Mouse (Mus musculus) heart, adult 2 months (tissue): ENCODE measurements around the gene Mrfap1.

Experiments
- CTCF ChIP-seq: fragments of 200-600 bp; IDR thresholded peaks from 2 replicates; pipeline ENCODE4 v1.8.1; 2022; ENCODE audit warnings: antibody characterized with exemption, mild to moderate bottlenecking, moderate library complexity
- EP300 ChIP-seq: fragments of 200-500 bp; IDR thresholded peaks from 2 replicates; pipeline ENCODE4 v1.6.1; 2011; ENCODE audit warnings: low read depth, low read length, control low read depth; ENCODE audit not compliant: insufficient read depth
- POLR2A ChIP-seq: fragments of 200-500 bp; IDR thresholded peaks from 2 replicates; pipeline ENCODE4 v1.6.1; 2011; ENCODE audit warnings: mild to moderate bottlenecking, low read depth, low read length, control low read depth; ENCODE audit not compliant: insufficient read depth

GRCm38 (mm10) chr5:36839032-36839431 lies 42.5 kb upstream of the Mrfap1 start:
- TF ChIP-seq CTCF = no peak
- TF ChIP-seq EP300 = no peak
- TF ChIP-seq POLR2A = no peak
